Mouse (Mus musculus) CH12.LX (cell line): ENCODE data around the gene Selenos. TPM values are rescaled to one million over a fixed set of nuclear protein-coding genes. Genes with fewer than 3 reads are reported as not detected.

ENCODE experiments used
- DNase-seq: peaks from one replicate; pipeline ENCODE4 v3.0.0-alpha.2; 2013; ENCODE audit errors: extremely low read depth
- H3K27ac ChIP-seq: 2 replicates; pipeline ENCODE4 v1.5.1; 2012; ENCODE audit warnings: low read depth, mild to moderate bottlenecking, control low read depth, moderate library complexity; ENCODE audit not compliant: insufficient read depth
- H3K27me3 ChIP-seq: replicated peaks from 2 replicates; pipeline ENCODE3; 2012; ENCODE audit warnings: inconsistent platforms
- H3K36me3 ChIP-seq, 2 experiments: replicated peaks in 1 of 2; 2 replicates each; pipeline versions ENCODE3 to v1.6.1; 2012; ENCODE audit warnings: inconsistent platforms in 1 of 2, low read length in 1 of 2, mild to moderate bottlenecking in 1 of 2, mixed read lengths in 1 of 2, moderate library complexity in 1 of 2; ENCODE audit not compliant: control insufficient read depth in 1 of 2, insufficient read depth in 1 of 2
- H3K4me1 ChIP-seq, 2 experiments: 2 replicates each; pipeline ENCODE4 v1.6.1; 2012; ENCODE audit warnings: inconsistent platforms in 1 of 2, moderate library complexity in 1 of 2; ENCODE audit not compliant: insufficient read depth in 2 of 2, control insufficient read depth in 1 of 2
- H3K4me2 ChIP-seq: 2 replicates; pipeline ENCODE4 v1.6.1; 2012; ENCODE audit warnings: low read depth, mild to moderate bottlenecking, control low read depth; ENCODE audit not compliant: poor library complexity, insufficient read depth, severe bottlenecking
- H3K4me3 ChIP-seq, 3 experiments: fragments of 150-350 bp in 1 of 3; sonication (generic) in 1 of 3; replicated peaks in 1 of 3; 2 replicates each; pipeline versions ENCODE3 to v1.5.1; 2011 to 2012; ENCODE audit warnings: low read depth in 2 of 3, low read length in 2 of 3, mild to moderate bottlenecking in 2 of 3, moderate library complexity in 2 of 3, control low read depth in 1 of 3, improper control_type of control experiment in 1 of 3, inconsistent platforms in 1 of 3, mixed read lengths in 1 of 3; ENCODE audit not compliant: poor library complexity in 1 of 3
- H3K79me2 ChIP-seq: replicated peaks from 2 replicates; pipeline ENCODE4 v1.6.1; 2012; ENCODE audit warnings: mild to moderate bottlenecking, moderate library complexity; ENCODE audit not compliant: control insufficient read depth, poor library complexity, insufficient read depth, severe bottlenecking; ENCODE audit errors: extremely low read depth
- H3K9ac ChIP-seq: 2 replicates; pipeline ENCODE4 v1.6.1; 2012; ENCODE audit warnings: low read depth, mild to moderate bottlenecking, control low read depth, moderate library complexity; ENCODE audit not compliant: insufficient read depth
- H3K9me3 ChIP-seq: replicated peaks from 2 replicates; pipeline ENCODE3; 2012; ENCODE audit warnings: low read length, inconsistent platforms, mixed read lengths
- BHLHE40 ChIP-seq: IDR thresholded peaks from 2 replicates; pipeline ENCODE4 v1.6.1; 2011; ENCODE audit warnings: mild to moderate bottlenecking, low read depth, low read length, improper control_type of control experiment
- CHD1 ChIP-seq: IDR thresholded peaks from 2 replicates; pipeline ENCODE4 v1.6.1; 2012; ENCODE audit warnings: low read depth, low read length, improper control_type of control experiment, inconsistent platforms
- CHD2 ChIP-seq: IDR thresholded peaks from 2 replicates; pipeline ENCODE4 v1.6.1; 2011; ENCODE audit warnings: low read length, improper control_type of control experiment
- CTCF ChIP-seq, 2 experiments: IDR thresholded peaks in 1 of 2; conservative IDR thresholded peaks in 1 of 2; 2 replicates each; pipeline ENCODE4 v1.5.1; 2011 to 2012; ENCODE audit warnings: low read depth in 2 of 2, low read length in 2 of 2, improper control_type of control experiment in 1 of 2, inconsistent platforms in 1 of 2, mild to moderate bottlenecking in 1 of 2, moderate library complexity in 1 of 2
- E2F4 ChIP-seq: IDR thresholded peaks from 2 replicates; pipeline ENCODE4 v1.6.1; 2011; ENCODE audit warnings: low read depth, low read length, improper control_type of control experiment; ENCODE audit not compliant: insufficient replicate concordance
- ELF1 ChIP-seq: IDR thresholded peaks from 2 replicates; pipeline ENCODE4 v1.6.1; 2014; ENCODE audit warnings: low read depth, mild to moderate bottlenecking, inconsistent platforms, low read length, improper control_type of control experiment
- HCFC1 ChIP-seq: IDR thresholded peaks from 2 replicates; pipeline ENCODE4 v1.6.1; 2012; ENCODE audit warnings: low read depth, mild to moderate bottlenecking, inconsistent platforms, low read length, improper control_type of control experiment
- IRF4 ChIP-seq: IDR thresholded peaks from 2 replicates; pipeline ENCODE4 v1.6.1; 2014; ENCODE audit warnings: low read depth, mild to moderate bottlenecking, inconsistent platforms, low read length, improper control_type of control experiment
- JUN ChIP-seq: IDR thresholded peaks from 2 replicates; pipeline ENCODE4 v1.6.1; 2011; ENCODE audit warnings: low read depth, mild to moderate bottlenecking, low read length, improper control_type of control experiment, moderate library complexity; ENCODE audit not compliant: insufficient read depth
- JUND ChIP-seq: conservative IDR thresholded peaks from 2 replicates; pipeline ENCODE4 v1.6.1; 2011; ENCODE audit warnings: low read depth, low read length, improper control_type of control experiment
- MAFK ChIP-seq: IDR thresholded peaks from 2 replicates; pipeline ENCODE4 v1.6.1; 2011; ENCODE audit warnings: low read length, improper control_type of control experiment; ENCODE audit not compliant: insufficient replicate concordance
- MAX ChIP-seq: IDR thresholded peaks from 2 replicates; pipeline ENCODE4 v1.6.1; 2011; ENCODE audit warnings: low read length, improper control_type of control experiment
- MAZ ChIP-seq: IDR thresholded peaks from 2 replicates; pipeline ENCODE4 v1.6.1; 2012; ENCODE audit warnings: low read depth, mild to moderate bottlenecking, inconsistent platforms, low read length, improper control_type of control experiment, moderate library complexity
- MEF2A ChIP-seq: IDR thresholded peaks from 2 replicates; pipeline ENCODE4 v1.6.1; 2014; ENCODE audit warnings: low read depth, mild to moderate bottlenecking, inconsistent platforms, low read length, improper control_type of control experiment, borderline replicate concordance
- MYC ChIP-seq: IDR thresholded peaks from 2 replicates; pipeline ENCODE4 v1.6.1; 2011; ENCODE audit warnings: low read depth, mild to moderate bottlenecking, improper control_type of control experiment, low read length
- NELFE ChIP-seq: IDR thresholded peaks from 2 replicates; pipeline ENCODE4 v1.6.1; 2011; ENCODE audit warnings: low read depth, low read length, improper control_type of control experiment
- POLR2A ChIP-seq: IDR thresholded peaks from 2 replicates; pipeline ENCODE4 v1.6.1; 2011; ENCODE audit warnings: low read depth, mild to moderate bottlenecking, improper control_type of control experiment, low read length
- RAD21 ChIP-seq: IDR thresholded peaks from 2 replicates; pipeline ENCODE4 v1.6.1; 2011; ENCODE audit warnings: low read depth, mild to moderate bottlenecking, low read length, improper control_type of control experiment, moderate library complexity
- RCOR1 ChIP-seq: conservative IDR thresholded peaks from 2 replicates; pipeline ENCODE4 v1.6.1; 2012; ENCODE audit warnings: low read depth, mild to moderate bottlenecking, inconsistent platforms, low read length, improper control_type of control experiment
- SIN3A ChIP-seq: IDR thresholded peaks from 2 replicates; pipeline ENCODE4 v1.6.1; 2012; ENCODE audit warnings: low read length, improper control_type of control experiment, inconsistent platforms
- TCF12 ChIP-seq: IDR thresholded peaks from 2 replicates; pipeline ENCODE4 v1.6.1; 2014; ENCODE audit warnings: low read depth, mild to moderate bottlenecking, inconsistent platforms, low read length, improper control_type of control experiment
- USF1 ChIP-seq: IDR thresholded peaks from 2 replicates; pipeline ENCODE4 v1.6.1; 2014; ENCODE audit warnings: low read depth, mild to moderate bottlenecking, inconsistent platforms, low read length, improper control_type of control experiment
- USF2 ChIP-seq: conservative IDR thresholded peaks from 2 replicates; pipeline ENCODE4 v1.6.1; 2011; ENCODE audit warnings: low read depth, low read length, improper control_type of control experiment
- ZC3H11A ChIP-seq: IDR thresholded peaks from 2 replicates; pipeline ENCODE4 v1.6.1; 2012; ENCODE audit warnings: low read depth, mild to moderate bottlenecking, inconsistent platforms, low read length, improper control_type of control experiment
- ZMIZ1 ChIP-seq: IDR thresholded peaks from 2 replicates; pipeline ENCODE4 v1.6.1; 2012; ENCODE audit warnings: low read depth, mild to moderate bottlenecking, inconsistent platforms, low read length, improper control_type of control experiment
- dilution Hi-C: fragments of 300-500 bp; cut with MboI; formaldehyde crosslinking; loops from 2 replicates; pipeline ENCODE4 v1.14.3; 2020; ENCODE audit warnings: low sequenced_read_pairs; ENCODE audit not compliant: extremely low pct_unique_long_range_greater_than_20kb, extremely low pct_ligation_motif_present
- in situ Hi-C: fragments of 300-500 bp; cut with MboI; formaldehyde crosslinking; loops from 3 replicates; pipeline ENCODE4 v1.14.3; 2019; ENCODE audit warnings: low sequenced_read_pairs, low pct_ligation_motif_present, low pct_unique_long_range_greater_than_20kb, mixed read lengths
- polyA plus RNA-seq: library from polyadenylated mRNA; unstranded; fragments of >175 nt; gene quantifications from 2 replicates; pipeline ENCODE4 v1.2.1, GENCODE M21; 2012; ENCODE audit warnings: low read depth; ENCODE audit not compliant: insufficient read length
- total RNA-seq, 2 experiments: library from RNA; depleted of rRNA; stranded (reverse); fragments of 300-350 nt in 1 of 2; fragments of >200 nt in 1 of 2; gene quantifications; 2 replicates each; pipeline ENCODE4 v1.2.3; 2012 to 2014

The Selenos gene
- total and polyA plus RNA-seq, 3 experiments = 75.0 to 112 (median 101) TPM

DNA sequence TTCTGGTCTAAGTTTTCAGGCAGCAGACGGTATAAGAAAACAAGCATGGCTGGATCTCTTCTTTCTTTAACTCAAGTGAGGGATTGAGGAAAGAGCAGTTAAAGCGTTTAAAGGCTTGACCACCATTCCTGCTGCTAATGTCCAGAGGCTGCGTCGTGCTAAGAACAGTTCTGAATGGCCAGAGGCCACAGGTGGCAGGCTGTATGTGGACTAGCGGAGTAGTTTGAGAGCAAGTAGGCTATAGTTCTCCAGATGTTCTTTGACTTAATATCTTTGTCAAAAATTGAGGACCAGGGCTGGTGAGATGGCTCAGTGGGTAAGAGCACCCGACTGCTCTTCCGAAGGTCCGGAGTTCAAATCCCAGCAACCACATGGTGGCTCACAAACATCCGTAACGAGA, 31.8 kb downstream of the Selenos start:
- peaks cover 2 to 33% of the 10 kb centered on the region in 2 experiments; a peak in 3 of 4 replicates for H3K4me1 ChIP-seq
- H3K9me3 ChIP-seq = peaks cover 2% of the 10 kb centered on the region
- in situ Hi-C loops = loop anchor here (5.0 to 10.0 kb wide), 2 partner anchors 64 to 136 kb away; no protein-coding TSS in a partner anchor
- no peak for TF ChIP-seq JUND
- TF ChIP-seq TCF12 = no peak
- TF ChIP-seq CHD2 = no peak
- no peak for TF ChIP-seq RCOR1
- no peak for TF ChIP-seq ZC3H11A
- no peak for TF ChIP-seq ZMIZ1
- no peak for TF ChIP-seq MAX
- TF ChIP-seq NELFE = no peak
- TF ChIP-seq SIN3A = no peak
- no peak for TF ChIP-seq BHLHE40
- no peak for TF ChIP-seq MAFK
- TF ChIP-seq MYC = no peak
- no peak for TF ChIP-seq CHD1
- TF ChIP-seq RAD21 = no peak
- no peak for TF ChIP-seq MAZ
- TF ChIP-seq MEF2A = no peak
- TF ChIP-seq E2F4 = no peak
- no peak overlapping the region for H3K9ac ChIP-seq
- H3K4me2 ChIP-seq = no peak overlapping the region
- peak overlapping the region in 1 of 3 experiments; percentile 51 for H3K4me3 ChIP-seq
- no peak overlapping the region for H3K27ac ChIP-seq
- no peak for DNase-seq
- dilution Hi-C loops = no loop called here
- peaks cover 15% of the 10 kb centered on the region for H3K27me3 ChIP-seq
- H3K36me3 ChIP-seq = no peaks in the 10 kb centered on the region
- H3K79me2 ChIP-seq = no peaks in the 10 kb centered on the region

- peaks cover 2 to 40% of the 10 kb centered on the region in 2 experiments; a peak in 3 of 4 replicates for H3K4me1 ChIP-seq
- in situ Hi-C loops (loop anchor here (5.0 to 10.0 kb wide), 2 partner anchors 61 to 134 kb away; no protein-coding TSS in a partner anchor), dilution Hi-C loops (no loop called here)
- no peaks in the 10 kb centered on the region for H3K79me2 ChIP-seq
- no peaks in the 10 kb centered on the region for H3K36me3 ChIP-seq
- H3K9me3 ChIP-seq = peaks cover 2% of the 10 kb centered on the region
- H3K27ac ChIP-seq = no peak overlapping the region
- no peak for TF ChIP-seq HCFC1
- TF ChIP-seq NELFE = no peak
- no peak for TF ChIP-seq JUN
- no peak for TF ChIP-seq MAFK
- TF ChIP-seq MAX = no peak
- TF ChIP-seq RCOR1 = no peak
- no peak for TF ChIP-seq IRF4
- no peak for TF ChIP-seq CHD1
- no peak for TF ChIP-seq USF1
- no peak for TF ChIP-seq ZC3H11A
- no peak for TF ChIP-seq USF2
- TF ChIP-seq CTCF (conservative IDR thresholded peaks at IDR 0.05 in 1 of 2, IDR thresholded peaks at IDR 0.05 in 1 of 2; ENCODE audit: low read depth in 2 of 2, low read length in 2 of 2) = no peak
- no peak for TF ChIP-seq E2F4
- TF ChIP-seq ELF1 = no peak
- no peak for TF ChIP-seq POLR2A
- H3K27me3 ChIP-seq = peaks cover 15% of the 10 kb centered on the region
- H3K4me3 ChIP-seq = no peak overlapping the region
- no peak for DNase-seq
- no peak overlapping the region for H3K4me2 ChIP-seq
- no peak overlapping the region for H3K9ac ChIP-seq
Observed at GRCm38 (mm10) chr7:66113561-66113960, 34.1 kb downstream of the Selenos start.
